Mouse (Mus musculus) inflammation-experienced regulatory T-cells, adult 6 months (primary cell): Measurements from ENCODE around the gene Dppa3. TPM values are rescaled to one million over a fixed set of nuclear protein-coding genes. Genes with fewer than 3 reads are reported as not detected.

ENCODE experiments used
- ATAC-seq: one replicate; pipeline ENCODE4 v1.8.0; 2017
- polyA plus RNA-seq, 3 experiments: library from polyadenylated mRNA; unstranded; fragments of 100-300 nt; shearing (Covaris generic); gene quantifications; one replicate each; pipeline ENCODE4 v1.2.1; 2017

Dppa3 gene
- polyA plus RNA-seq, 3 experiments from 2014 or later: not detected

DNA sequence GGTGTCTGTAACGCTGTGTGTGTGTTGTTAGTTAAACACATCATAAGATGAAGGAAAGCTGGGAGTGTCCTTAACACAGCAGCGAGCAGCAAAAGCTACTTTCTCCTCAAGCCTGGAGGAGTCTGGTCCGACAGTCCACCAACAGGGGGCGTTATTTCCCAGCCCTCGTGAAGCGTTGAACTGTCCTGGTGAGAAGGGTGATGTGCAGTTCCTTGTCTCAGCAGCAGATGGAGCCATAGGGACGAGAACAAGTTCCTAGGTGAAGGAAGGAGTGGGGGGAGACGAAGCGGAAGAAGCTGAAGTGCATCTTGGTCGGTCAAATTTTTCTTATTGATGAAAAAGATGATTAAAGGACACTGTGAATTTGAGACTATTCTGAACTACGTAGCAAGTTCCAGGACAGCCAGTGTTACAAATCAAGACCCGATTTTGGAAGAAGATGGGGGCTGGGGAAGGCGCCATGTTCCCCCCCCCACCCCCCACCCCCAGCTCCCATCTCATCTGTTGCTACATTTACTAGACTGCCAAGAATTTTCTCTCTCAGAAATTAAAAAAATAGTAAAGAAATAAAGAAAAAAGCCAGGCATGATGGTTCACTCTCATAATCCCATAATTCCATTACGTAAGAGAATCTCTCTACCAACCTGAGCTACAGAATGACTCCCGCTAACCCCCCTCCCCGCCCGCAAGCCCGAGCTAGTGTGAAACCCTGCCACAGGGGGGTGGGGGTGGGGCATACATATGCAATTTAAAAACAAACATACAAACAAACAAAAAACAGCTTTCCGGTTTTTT lies 43.4 kb downstream of the Dppa3 start:
- ATAC-seq: peak; percentile 95

DNA sequence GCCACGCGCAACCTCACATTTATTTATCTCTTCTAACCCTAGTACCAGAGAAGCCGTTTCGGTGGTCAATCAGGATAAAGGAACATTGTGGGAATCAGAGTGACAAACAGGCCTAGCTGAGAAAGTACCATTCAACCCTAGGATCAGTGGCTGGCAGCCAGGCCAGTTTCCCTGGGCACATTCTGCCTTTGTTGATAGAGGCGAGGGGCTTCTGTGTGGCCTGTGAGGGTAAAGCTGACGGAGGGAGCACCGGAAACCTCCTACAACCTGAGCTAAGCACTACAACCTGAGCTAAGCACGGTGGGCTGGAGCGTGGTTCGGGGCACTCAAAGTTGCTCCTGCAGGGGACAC lies 44.0 kb downstream of the Dppa3 start:
- ATAC-seq: no peak

DNA sequence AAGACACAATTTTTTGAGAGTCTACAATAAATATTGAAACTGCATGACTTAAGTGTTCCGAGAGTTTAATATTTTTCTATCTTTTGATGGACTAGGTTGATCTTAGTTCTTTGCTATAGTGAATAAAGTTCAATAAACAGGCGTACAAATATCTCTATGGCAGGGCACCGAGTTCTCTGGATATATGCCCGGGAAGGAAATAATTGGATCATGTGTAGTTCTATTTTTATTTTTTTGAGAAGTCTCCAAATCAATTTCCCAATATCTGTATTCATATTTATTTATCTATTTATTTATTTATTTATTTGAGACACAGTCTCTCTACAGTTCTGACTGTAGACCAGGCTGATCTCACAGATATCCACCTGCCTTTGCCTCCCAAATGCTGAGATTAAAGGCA lies 44.6 kb downstream of the Dppa3 start:
- ATAC-seq: no peak

DNA sequence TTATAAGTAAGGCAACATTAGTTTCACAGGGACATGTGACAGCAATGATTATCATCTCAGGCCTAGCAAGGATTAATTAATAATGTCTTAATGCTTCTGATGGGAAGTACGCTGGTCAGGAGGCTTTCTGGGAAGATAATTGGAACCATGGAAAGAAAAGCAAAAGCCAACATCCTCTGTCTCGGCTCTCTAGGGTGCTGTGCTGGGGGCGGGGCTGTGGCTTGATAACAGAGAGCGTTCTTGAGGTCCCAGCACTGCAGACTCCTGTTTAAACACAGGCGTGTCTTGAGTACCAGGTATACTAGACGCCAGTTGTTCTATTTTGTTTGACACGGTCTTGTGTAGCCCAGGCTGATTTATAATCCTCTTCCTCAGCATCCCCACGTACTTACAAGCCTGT lies 46.5 kb downstream of the Dppa3 start:
- no peak for ATAC-seq

Other genes starting within 250 kb of the Dppa3 start
- under 1 TPM in 1 of 3 experiments, not detected in 2; 0.09 TPM for gene Rimklb, start 127.6 kb upstream of the Dppa3 start, polyA plus RNA-seq
- gene Mfap5, start 120.6 kb upstream of the Dppa3 start, polyA plus RNA-seq: not detected
- gene Aicda, start 72.6 kb upstream of the Dppa3 start, polyA plus RNA-seq: 1 to 10 TPM in 2 of 3 experiments, under 1 TPM in 1; 0.39 to 3.3 (median 1.2) TPM
- 10 to 100 TPM; 23.8 to 43.8 (median 29.2) TPM for gene Apobec1, start 24.0 kb upstream of the Dppa3 start, polyA plus RNA-seq
- gene Gdf3, start 16.3 kb upstream of the Dppa3 start, polyA plus RNA-seq: not detected
- under 1 TPM in 1 of 3 experiments, not detected in 2; 0.16 TPM for gene Nanog, start 81.1 kb downstream of the Dppa3 start, polyA plus RNA-seq
- 10 to 100 TPM; 59.4 to 80.7 (median 70.8) TPM for gene Slc2a3, start 175.2 kb downstream of the Dppa3 start, polyA plus RNA-seq
- 10 to 100 TPM in 1 of 3 experiments, 1 to 10 TPM in 2; 6.6 to 10.9 (median 9.3) TPM for gene Foxj2, start 193.5 kb downstream of the Dppa3 start, polyA plus RNA-seq
- gene C3ar1, start 229.8 kb downstream of the Dppa3 start, polyA plus RNA-seq: under 1 TPM; 0.24 to 0.46 (median 0.38) TPM
- 10 to 100 TPM; 36.9 to 60.8 (median 55.5) TPM for gene Necap1, start 248.1 kb downstream of the Dppa3 start, polyA plus RNA-seq